Mouse (Mus musculus): ENCODE results near the gene Pou2f2.

- TF ChIP-seq CTCF (IDR thresholded peaks at IDR 0.05; ENCODE audit: borderline replicate concordance, insufficient read depth, low read length) (no peak), POLR2A (IDR thresholded peaks at IDR 0.05; ENCODE audit: low read depth, low read length) (no peak)
Measured at GRCm38 (mm10) chr7:25219416-25219750, 39.9 kb upstream of the Pou2f2 start.
